Mouse (Mus musculus): ENCODE results near the gene Rack1. TPM values are rescaled to one million over a fixed set of nuclear protein-coding genes. Genes with fewer than 3 reads are reported as not detected.
A peak's percentile ranks its signal among the peaks of the same experiment; 100 is the strongest.
"Not testable (repeated sequence)": the region's sequence is repeated elsewhere in the genome, so short reads cannot be mapped to it uniquely, and the experiment has no call there.

The Rack1 gene
- polyA plus RNA-seq (2011; ENCODE audit: insufficient read depth, insufficient read length, low replicate concordance, missing spikeins) = 1,856 and 2,313 TPM in 2 replicates

DNA sequence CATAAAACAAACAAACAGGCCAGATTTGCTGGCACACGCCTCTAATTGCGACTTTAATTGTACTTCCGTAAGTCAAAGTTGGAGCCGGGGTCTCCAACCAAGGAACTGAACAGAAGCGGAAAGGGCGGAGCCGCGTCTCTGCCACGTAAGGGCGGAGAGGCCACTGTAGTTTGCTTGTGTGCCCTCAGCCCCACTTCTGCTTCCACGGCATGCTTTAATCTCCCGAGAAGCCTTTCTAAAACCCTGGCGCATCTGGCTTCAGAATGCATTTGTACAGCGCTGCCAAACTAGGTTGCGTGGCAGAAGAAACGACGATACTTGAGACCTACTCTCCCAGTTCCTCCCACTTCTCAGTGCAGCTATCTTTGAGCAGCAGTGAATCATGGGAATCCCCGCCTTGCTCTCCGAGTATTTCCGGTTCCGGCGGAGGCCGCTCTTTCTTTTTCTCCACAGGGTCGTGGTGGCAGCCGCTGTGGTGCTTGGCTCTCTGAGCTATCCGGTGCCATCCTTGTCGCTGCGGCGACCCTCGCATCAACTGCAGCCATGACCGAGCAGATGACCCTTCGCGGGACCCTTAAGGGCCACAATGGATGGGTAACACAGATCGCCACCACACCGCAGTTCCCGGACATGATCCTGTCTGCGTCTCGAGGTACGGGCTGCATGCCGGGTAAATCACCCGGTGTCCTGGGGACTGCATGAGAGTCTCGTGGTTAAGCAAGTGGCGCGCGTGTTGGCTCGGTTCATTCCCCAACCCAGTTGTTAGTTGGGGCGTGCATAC, at the start of gene Rack1:
Rack1 (plus strand) TSS at position 412 of the 781 bp plus-strand sequence.
- WGBS = under 1% methylated on average over 47 of the region's 47 CpGs
- H3K4me1 ChIP-seq (ENCODE audit: control insufficient read depth, insufficient read depth, low read length) = peaks cover 2% of the 10 kb centered on the region; the same call in 1 of the 2 replicates
- peak within 1 kb of the TSS; percentile 88 for H3K27ac ChIP-seq (ENCODE audit: control insufficient read depth, insufficient read depth, low read depth, low read length, poor library complexity)
- peak within 1 kb of the TSS; percentile 86 for H3K4me3 ChIP-seq (replicated peaks; ENCODE audit: control insufficient read depth, low read depth, low read length)
- TF ChIP-seq POLR2A (IDR thresholded peaks at IDR 0.05; ENCODE audit: borderline replicate concordance, control insufficient read depth, low read depth, low read length) (peak; percentile 86), CTCF (IDR thresholded peaks at IDR 0.05; ENCODE audit: control insufficient read depth, insufficient read depth, low read length) (no peak)

DNA sequence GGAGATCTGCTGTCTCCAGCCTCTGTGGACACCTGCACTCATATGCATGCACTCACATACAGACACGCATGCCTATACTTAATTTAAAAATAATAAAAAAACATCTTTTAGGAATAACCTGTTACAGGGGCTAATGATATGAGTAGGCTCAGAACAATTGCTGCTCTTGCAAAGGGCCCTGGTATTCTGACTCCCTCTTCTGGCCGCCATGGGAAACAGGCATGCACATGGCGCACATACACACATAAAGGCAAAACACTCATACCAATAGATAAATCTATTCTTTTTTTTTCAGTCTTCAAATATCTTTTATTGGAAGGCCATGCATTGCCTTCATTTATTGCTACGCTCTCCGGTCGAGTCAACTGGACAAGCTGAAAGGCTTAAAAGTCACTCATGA, 49.7 kb upstream of the Rack1 start:
- H3K4me3 ChIP-seq (replicated peaks; ENCODE audit: control insufficient read depth, low read depth, low read length) = no peak overlapping the region
- TF ChIP-seq POLR2A (IDR thresholded peaks at IDR 0.05; ENCODE audit: borderline replicate concordance, control insufficient read depth, low read depth, low read length) = no peak
- no peak for TF ChIP-seq CTCF (IDR thresholded peaks at IDR 0.05; ENCODE audit: control insufficient read depth, insufficient read depth, low read length)
- H3K4me1 ChIP-seq (ENCODE audit: control insufficient read depth, insufficient read depth, low read length) = no peaks in the 10 kb centered on the region
- H3K27ac ChIP-seq (ENCODE audit: control insufficient read depth, insufficient read depth, low read depth, low read length, poor library complexity) = no peak overlapping the region
- 92% methylated on average over 6 of the region's 6 CpGs for WGBS

GRCm38 (mm10) chr11:48753534-48753933, 46.6 kb upstream of the Rack1 start:
- not testable (repeated sequence) for H3K27ac ChIP-seq (ENCODE audit: control insufficient read depth, insufficient read depth, low read depth, low read length, poor library complexity); H3K4me3 ChIP-seq (replicated peaks; ENCODE audit: control insufficient read depth, low read depth, low read length); H3K4me1 ChIP-seq (ENCODE audit: control insufficient read depth, insufficient read depth, low read length)
- 87% methylated on average over 18 of the region's 18 CpGs for WGBS

DNA sequence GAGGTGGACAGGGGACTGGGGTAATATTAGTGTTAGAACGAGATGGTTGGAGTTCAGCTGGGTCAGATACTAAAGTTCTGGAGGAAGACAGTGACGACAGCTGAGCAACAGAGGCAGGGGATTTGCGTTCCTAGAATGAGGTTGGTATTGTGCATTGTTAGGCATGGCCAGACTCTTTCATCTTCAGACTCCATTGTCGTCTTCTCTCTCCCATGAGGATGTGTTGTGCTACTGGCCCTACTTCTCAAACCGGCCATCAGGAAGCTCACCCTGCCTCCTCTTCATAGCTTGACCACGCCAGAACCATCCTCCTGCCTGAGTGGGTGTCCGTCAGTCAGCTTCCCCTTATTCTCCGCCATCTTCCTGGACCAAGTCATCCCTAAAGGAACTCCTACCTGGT, 41.1 kb upstream of the Rack1 start:
- H3K27ac ChIP-seq (ENCODE audit: control insufficient read depth, insufficient read depth, low read depth, low read length, poor library complexity) = no peak overlapping the region
- 74% methylated on average over 8 of the region's 8 CpGs for WGBS
- TF ChIP-seq POLR2A (IDR thresholded peaks at IDR 0.05; ENCODE audit: borderline replicate concordance, control insufficient read depth, low read depth, low read length) (no peak), CTCF (IDR thresholded peaks at IDR 0.05; ENCODE audit: control insufficient read depth, insufficient read depth, low read length) (no peak)
- H3K4me3 ChIP-seq (replicated peaks; ENCODE audit: control insufficient read depth, low read depth, low read length) = no peak overlapping the region
- no peaks in the 10 kb centered on the region for H3K4me1 ChIP-seq (ENCODE audit: control insufficient read depth, insufficient read depth, low read length)

DNA sequence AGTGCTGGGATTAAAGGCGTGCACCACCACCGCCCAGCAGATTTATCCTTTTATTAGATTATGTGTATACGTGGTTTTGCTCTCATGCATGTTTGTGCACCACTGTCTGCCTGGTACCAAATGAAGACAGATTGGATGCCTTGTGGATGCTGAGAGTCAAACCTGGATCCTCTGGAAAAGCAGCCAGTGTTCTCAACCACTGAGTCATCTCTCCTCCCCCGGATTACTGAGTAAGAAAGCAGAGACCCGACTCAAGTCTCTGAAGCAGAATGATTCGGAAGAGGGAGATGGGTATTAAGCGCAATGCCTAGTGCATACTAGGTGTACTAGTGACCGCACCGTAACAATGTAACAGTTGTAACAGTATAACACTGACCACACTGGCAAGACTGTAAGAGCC, 36.0 kb upstream of the Rack1 start:
- 85% methylated on average over 9 of the region's 9 CpGs for WGBS
- H3K4me1 ChIP-seq (ENCODE audit: control insufficient read depth, insufficient read depth, low read length) = no peaks in the 10 kb centered on the region; the same call in 1 of the 2 replicates
- no peak overlapping the region for H3K27ac ChIP-seq (ENCODE audit: control insufficient read depth, insufficient read depth, low read depth, low read length, poor library complexity)
- no peak overlapping the region for H3K4me3 ChIP-seq (replicated peaks; ENCODE audit: control insufficient read depth, low read depth, low read length)
- no peak for TF ChIP-seq POLR2A (IDR thresholded peaks at IDR 0.05; ENCODE audit: borderline replicate concordance, control insufficient read depth, low read depth, low read length)

- WGBS = 66% methylated on average over 14 of the region's 14 CpGs
- TF ChIP-seq CTCF (IDR thresholded peaks at IDR 0.05; ENCODE audit: control insufficient read depth, insufficient read depth, low read length) (no peak), POLR2A (IDR thresholded peaks at IDR 0.05; ENCODE audit: borderline replicate concordance, control insufficient read depth, low read depth, low read length) (no peak)
- no peak overlapping the region for H3K27ac ChIP-seq (ENCODE audit: control insufficient read depth, insufficient read depth, low read depth, low read length, poor library complexity)
- H3K4me1 ChIP-seq (ENCODE audit: control insufficient read depth, insufficient read depth, low read length) = no peaks in the 10 kb centered on the region; the same call in 1 of the 2 replicates
- H3K4me3 ChIP-seq (replicated peaks; ENCODE audit: control insufficient read depth, low read depth, low read length) = no peak overlapping the region
Observed at GRCm38 (mm10) chr11:48767195-48767876, 32.8 kb upstream of the Rack1 start.

GRCm38 (mm10) chr11:48771691-48772090, 28.4 kb upstream of the Rack1 start:
- H3K4me3 ChIP-seq (replicated peaks; ENCODE audit: control insufficient read depth, low read depth, low read length) = no peak overlapping the region
- WGBS = 2% methylated on average over 2 of the region's 2 CpGs
- H3K27ac ChIP-seq (ENCODE audit: control insufficient read depth, insufficient read depth, low read depth, low read length, poor library complexity) = no peak overlapping the region
- TF ChIP-seq CTCF (IDR thresholded peaks at IDR 0.05; ENCODE audit: control insufficient read depth, insufficient read depth, low read length) = peak; percentile 79
- no peak for TF ChIP-seq POLR2A (IDR thresholded peaks at IDR 0.05; ENCODE audit: borderline replicate concordance, control insufficient read depth, low read depth, low read length)
- peaks cover 1% of the 10 kb centered on the region; the same call in 1 of the 2 replicates for H3K4me1 ChIP-seq (ENCODE audit: control insufficient read depth, insufficient read depth, low read length)

- WGBS = 36% methylated on average over 17 of the region's 17 CpGs
- no peak overlapping the region for H3K4me3 ChIP-seq (replicated peaks; ENCODE audit: control insufficient read depth, low read depth, low read length)
- TF ChIP-seq POLR2A (IDR thresholded peaks at IDR 0.05; ENCODE audit: borderline replicate concordance, control insufficient read depth, low read depth, low read length) (no peak), CTCF (IDR thresholded peaks at IDR 0.05; ENCODE audit: control insufficient read depth, insufficient read depth, low read length) (0 out of 2 replicates have a peak, but pooled peaks have one; percentile 4)
- no peak overlapping the region for H3K27ac ChIP-seq (ENCODE audit: control insufficient read depth, insufficient read depth, low read depth, low read length, poor library complexity)
- H3K4me1 ChIP-seq (ENCODE audit: control insufficient read depth, insufficient read depth, low read length) = peaks cover 2% of the 10 kb centered on the region; the same call in 1 of the 2 replicates
Observed at GRCm38 (mm10) chr11:48774443-48775298, 25.5 kb upstream of the Rack1 start.

All from bone marrow, adult 2 months (tissue).